Mouse (Mus musculus) forebrain, embryonic 16.5 days (tissue): ENCODE data around the gene Unc13b. TPM values are rescaled to one million over a fixed set of nuclear protein-coding genes. Genes with fewer than 3 reads are reported as not detected.
A peak's percentile ranks its signal among the peaks of the same experiment; 100 is the strongest.

Experiments
- ATAC-seq: fragments of 200-750 bp; cut with Nextera tagmentation; 2 replicates; pipeline ENCODE4 v1.8.0; 2017; ENCODE audit warnings: mild to moderate bottlenecking, moderate library complexity
- H3K27ac ChIP-seq: fragments of 300-500 bp; sonication (generic); 2 replicates; pipeline ENCODE4 v1.5.1; 2014; ENCODE audit warnings: low read length, control low read depth
- H3K27me3 ChIP-seq: fragments of 300-500 bp; sonication (generic); replicated peaks from 2 replicates; pipeline ENCODE4 v1.6.1; 2014; ENCODE audit warnings: low read length; ENCODE audit not compliant: control insufficient read depth, insufficient read depth
- H3K36me3 ChIP-seq: fragments of 300-500 bp; sonication (generic); 2 replicates; pipeline ENCODE4 v1.6.1; 2014; ENCODE audit not compliant: control insufficient read depth, insufficient read depth
- H3K4me1 ChIP-seq: fragments of 300-500 bp; sonication (generic); replicated peaks from 2 replicates; pipeline ENCODE4 v1.6.1; 2014; ENCODE audit warnings: low read length; ENCODE audit not compliant: control insufficient read depth, insufficient read depth
- H3K4me2 ChIP-seq: fragments of 300-500 bp; sonication (generic); 2 replicates; pipeline ENCODE4 v1.6.1; 2014; ENCODE audit warnings: mild to moderate bottlenecking, low read length, control low read depth
- H3K4me3 ChIP-seq: fragments of 300-500 bp; sonication (generic); replicated peaks from 2 replicates; pipeline ENCODE4 v1.5.1; 2014; ENCODE audit warnings: mild to moderate bottlenecking, low read length, control low read depth
- H3K9ac ChIP-seq: fragments of 300-500 bp; sonication (generic); replicated peaks from 2 replicates; pipeline ENCODE4 v1.6.1; 2014; ENCODE audit warnings: low read depth, low read length, control low read depth
- H3K9me3 ChIP-seq: fragments of 300-500 bp; sonication (generic); 2 replicates; pipeline ENCODE4 v1.6.1; 2016; ENCODE audit warnings: low read length; ENCODE audit not compliant: control insufficient read depth
- WGBS: fragments of 180-500 bp; shearing (Covaris S2); extraction: QIAGEN DNeasy Blood & Tissue Kit; methylation state at CpG from one replicate; pipeline ENCODE4 v1.1.7; 2014; 5-methylcytosine and 5-hydroxymethylcytosine counted together
- polyA plus RNA-seq: library from polyadenylated mRNA; unstranded; fragments of >200 nt; fragmentation: Nextera tagmentation; extraction: Ambion mirVana; gene quantifications from 2 replicates; pipeline ENCODE4 v1.2.1, GENCODE M21; 2015

Unc13b gene
- polyA plus RNA-seq, 1 experiment from 2014 or later, result 21.6 TPM

GRCm38 (mm10) chr4:43060286-43060685 is 1.5 kb downstream of the Unc13b start:
- H3K4me3 ChIP-seq, result 0 out of 2 replicates have a peak overlapping the region, but pooled peaks have one; percentile 2
- no peak for ATAC-seq
- no peaks in the 10 kb centered on the region for H3K36me3 ChIP-seq
- peaks cover 18% of the 10 kb centered on the region for H3K4me1 ChIP-seq
- H3K9ac ChIP-seq, result no peak overlapping the region
- no peaks in the 10 kb centered on the region for H3K27me3 ChIP-seq
- H3K4me2 ChIP-seq, result peak overlapping the region; percentile 65
- 32% methylated on average over 3 of the region's 3 CpGs for WGBS
- no peak overlapping the region for H3K27ac ChIP-seq
- no peaks in the 10 kb centered on the region for H3K9me3 ChIP-seq

DNA sequence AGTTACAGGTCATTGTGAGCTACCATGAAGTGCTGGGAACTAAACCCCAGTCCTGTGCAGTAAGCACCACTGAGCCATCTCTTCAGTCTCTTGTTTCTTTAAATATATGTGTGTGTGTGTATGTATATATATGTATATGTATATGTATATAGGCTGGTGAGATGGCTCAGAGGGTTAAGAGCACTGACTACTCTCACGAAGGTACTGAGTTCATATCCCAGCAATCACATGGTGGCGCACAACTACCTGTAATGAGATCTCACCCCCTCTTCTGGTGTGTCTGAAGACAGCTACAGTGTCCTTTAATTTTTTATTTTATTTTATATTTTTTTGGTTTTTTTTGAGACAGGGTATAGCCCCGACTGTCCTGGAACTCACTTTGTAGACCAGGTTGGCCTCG is 6.7 kb downstream of the Unc13b start:
- H3K27ac ChIP-seq, result no peak overlapping the region
- H3K9me3 ChIP-seq, result no peaks in the 10 kb centered on the region
- WGBS, result 98% methylated on average over 4 of the region's 4 CpGs
- H3K4me3 ChIP-seq, result no peak overlapping the region
- H3K4me2 ChIP-seq, result no peak overlapping the region
- peaks cover 5% of the 10 kb centered on the region for H3K4me1 ChIP-seq
- H3K36me3 ChIP-seq, result no peaks in the 10 kb centered on the region
- ATAC-seq, result no peak
- H3K9ac ChIP-seq, result no peak overlapping the region
- no peaks in the 10 kb centered on the region for H3K27me3 ChIP-seq

GRCm38 (mm10) chr4:43074923-43075322 is 16.2 kb downstream of the Unc13b start:
- Histone ChIP-seq H3K4me2 (no peak overlapping the region), H3K9me3 (no peaks in the 10 kb centered on the region), H3K4me1 (peaks cover 2% of the 10 kb centered on the region), H3K36me3 (no peaks in the 10 kb centered on the region), H3K27me3 (no peaks in the 10 kb centered on the region), H3K4me3 (no peak overlapping the region), H3K27ac (no peak overlapping the region), H3K9ac (no peak overlapping the region)
- no peak for ATAC-seq

DNA sequence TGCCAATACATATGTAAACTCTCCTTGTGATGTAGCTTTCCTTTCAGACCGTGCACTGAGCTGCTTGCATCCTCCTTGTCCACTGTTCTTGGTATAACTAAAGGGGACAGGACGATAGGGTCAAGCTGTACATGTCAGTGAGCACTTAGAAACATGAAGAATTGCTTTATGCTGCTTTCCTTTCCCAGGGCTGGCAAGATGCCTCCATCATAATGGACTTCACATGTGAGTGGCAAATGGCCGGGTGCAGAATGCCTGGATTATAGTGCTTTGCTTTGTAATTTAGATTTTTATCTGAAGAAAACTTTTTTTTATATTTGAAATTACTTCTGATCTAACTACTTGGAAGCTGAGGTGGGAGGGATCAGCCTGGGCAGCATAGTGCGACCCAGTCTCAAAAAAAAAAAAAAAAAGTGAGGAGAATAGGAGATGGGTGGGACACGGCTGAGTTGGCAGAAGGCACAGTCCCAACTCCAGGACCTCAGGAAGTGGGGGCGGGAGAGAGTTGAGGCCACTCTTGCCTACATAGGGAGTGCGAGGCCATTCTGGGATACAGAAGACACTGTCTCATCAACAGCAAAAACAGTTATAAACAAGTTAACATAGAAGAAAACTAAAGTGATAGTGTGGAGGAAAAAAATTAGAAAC is 19.4 kb downstream of the Unc13b start:
- 53% methylated on average over 7 of the region's 7 CpGs for WGBS
- Histone ChIP-seq H3K9me3 (no peaks in the 10 kb centered on the region), H3K27ac (no peak overlapping the region), H3K9ac (no peak overlapping the region), H3K4me3 (no peak overlapping the region), H3K4me1 (peaks cover 2% of the 10 kb centered on the region), H3K27me3 (no peaks in the 10 kb centered on the region), H3K36me3 (no peaks in the 10 kb centered on the region), H3K4me2 (no peak overlapping the region)
- no peak for ATAC-seq

DNA sequence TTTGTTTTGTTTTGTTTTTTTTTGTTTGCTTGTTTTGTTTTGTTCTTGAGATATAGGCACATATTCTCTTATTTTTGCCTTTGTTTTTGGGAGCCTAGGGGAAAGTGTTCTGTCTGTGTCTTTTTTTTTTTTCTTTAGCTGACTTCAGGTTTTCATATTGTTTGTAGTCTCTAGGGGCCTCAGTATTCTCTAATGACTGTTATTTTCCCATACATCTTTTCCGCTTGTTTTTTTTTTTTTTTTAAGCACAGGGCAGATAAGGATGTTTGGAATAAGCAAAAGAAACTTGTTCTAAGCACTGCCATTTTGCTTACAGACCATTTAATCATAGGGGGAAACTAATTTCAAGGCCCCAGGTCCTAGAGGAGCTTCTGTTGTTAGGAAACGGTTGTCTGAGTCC is 23.7 kb downstream of the Unc13b start:
- ATAC-seq, result no peak
- no peak overlapping the region for H3K4me3 ChIP-seq
- H3K4me1 ChIP-seq, result peaks cover 2% of the 10 kb centered on the region
- H3K9ac ChIP-seq, result no peak overlapping the region
- H3K27ac ChIP-seq, result no peak overlapping the region
- no peaks in the 10 kb centered on the region for H3K27me3 ChIP-seq
- no peak overlapping the region for H3K4me2 ChIP-seq
- H3K36me3 ChIP-seq, result no peaks in the 10 kb centered on the region
- no peaks in the 10 kb centered on the region for H3K9me3 ChIP-seq
- WGBS, result 78% methylated on average over 2 of the region's 2 CpGs

DNA sequence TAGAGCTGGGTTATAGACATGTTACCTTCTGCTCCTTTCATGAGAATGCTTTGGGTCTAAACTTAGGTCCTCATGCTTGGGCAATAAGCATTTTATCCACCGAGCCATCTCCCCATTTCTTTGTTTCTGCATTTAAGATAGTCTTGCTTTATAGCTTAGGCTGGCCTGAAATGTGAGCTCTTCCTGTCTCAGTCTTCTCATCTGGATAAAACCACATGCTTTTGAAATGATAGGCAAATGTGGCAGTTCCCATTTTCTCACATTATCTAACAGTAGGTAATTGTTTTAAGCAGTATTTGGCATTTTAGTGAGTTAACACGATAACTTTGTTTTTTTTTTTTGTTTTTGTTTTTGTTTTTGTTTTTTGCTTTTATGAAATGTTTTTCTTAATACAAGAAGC is 31.2 kb downstream of the Unc13b start:
- 98% methylated on average over 2 of the region's 2 CpGs for WGBS
- no peak for ATAC-seq
- Histone ChIP-seq H3K4me3 (no peak overlapping the region), H3K9ac (no peak overlapping the region), H3K4me1 (no peaks in the 10 kb centered on the region), H3K27me3 (no peaks in the 10 kb centered on the region), H3K9me3 (no peaks in the 10 kb centered on the region), H3K4me2 (no peak overlapping the region), H3K36me3 (no peaks in the 10 kb centered on the region), H3K27ac (no peak overlapping the region)

- Histone ChIP-seq H3K36me3 (no peaks in the 10 kb centered on the region), H3K9me3 (no peaks in the 10 kb centered on the region), H3K4me1 (no peaks in the 10 kb centered on the region), H3K27ac (no peak overlapping the region), H3K27me3 (no peaks in the 10 kb centered on the region), H3K4me2 (no peak overlapping the region), H3K4me3 (no peak overlapping the region), H3K9ac (no peak overlapping the region)
- WGBS, result 89% methylated on average over 4 of the region's 4 CpGs
- ATAC-seq, result no peak
Observed at GRCm38 (mm10) chr4:43091183-43091582, 32.4 kb downstream of the Unc13b start.

- ATAC-seq, result no peak
- Histone ChIP-seq H3K4me3 (no peak overlapping the region), H3K4me2 (no peak overlapping the region), H3K9ac (no peak overlapping the region), H3K4me1 (no peaks in the 10 kb centered on the region), H3K36me3 (no peaks in the 10 kb centered on the region), H3K9me3 (no peaks in the 10 kb centered on the region), H3K27ac (no peak overlapping the region), H3K27me3 (no peaks in the 10 kb centered on the region)
Observed at GRCm38 (mm10) chr4:43113491-43113890, 54.7 kb downstream of the Unc13b start.

DNA sequence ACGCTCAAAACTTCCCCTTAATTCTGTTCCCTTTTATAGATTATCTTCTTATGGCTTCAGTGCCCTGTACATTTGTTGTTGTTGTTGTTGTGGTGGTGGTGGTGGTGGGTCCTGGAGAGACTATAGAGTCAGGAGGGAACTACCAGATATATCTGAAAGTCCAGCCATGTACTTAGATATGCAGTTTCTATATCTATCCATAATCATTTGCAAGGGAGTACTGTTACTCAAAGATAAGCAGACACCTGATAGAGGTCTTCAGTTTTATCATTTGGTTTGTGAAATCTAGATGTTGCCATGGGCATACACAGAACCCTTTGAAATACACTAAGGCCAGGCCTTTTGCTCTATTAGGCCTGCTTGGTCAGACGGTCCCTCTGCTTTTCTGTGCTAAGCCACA is 55.8 kb downstream of the Unc13b start:
- no peak overlapping the region for H3K4me3 ChIP-seq
- no peaks in the 10 kb centered on the region for H3K27me3 ChIP-seq
- no peaks in the 10 kb centered on the region for H3K36me3 ChIP-seq
- WGBS, result 86% methylated on average over 2 of the region's 2 CpGs
- H3K9me3 ChIP-seq, result no peaks in the 10 kb centered on the region
- H3K9ac ChIP-seq, result no peak overlapping the region
- ATAC-seq, result no peak
- no peak overlapping the region for H3K4me2 ChIP-seq
- no peak overlapping the region for H3K27ac ChIP-seq
- no peaks in the 10 kb centered on the region for H3K4me1 ChIP-seq

GRCm38 (mm10) chr4:43114946-43115345 is 56.2 kb downstream of the Unc13b start:
- WGBS, result 12% methylated on average over 2 of the region's 2 CpGs
- Histone ChIP-seq H3K36me3 (no peaks in the 10 kb centered on the region), H3K4me3 (no peak overlapping the region), H3K4me2 (no peak overlapping the region), H3K27me3 (no peaks in the 10 kb centered on the region), H3K9me3 (no peaks in the 10 kb centered on the region), H3K9ac (no peak overlapping the region), H3K27ac (no peak overlapping the region), H3K4me1 (no peaks in the 10 kb centered on the region)
- ATAC-seq, result no peak
